Mouse (Mus musculus) left cerebral cortex, adult 9 months (tissue): ENCODE measurements around the gene Lgals9.
"Not testable (repeated sequence)": the region's sequence is repeated elsewhere in the genome, so short reads cannot be mapped to it uniquely, and the experiment has no call there.

ENCODE experiments used
- DNase-seq, 2 experiments: peaks; one replicate each; pipeline ENCODE4 v3.0.0; 2022; ENCODE audit warnings: low spot score in 2 of 2

Gene Lgals9

DNA sequence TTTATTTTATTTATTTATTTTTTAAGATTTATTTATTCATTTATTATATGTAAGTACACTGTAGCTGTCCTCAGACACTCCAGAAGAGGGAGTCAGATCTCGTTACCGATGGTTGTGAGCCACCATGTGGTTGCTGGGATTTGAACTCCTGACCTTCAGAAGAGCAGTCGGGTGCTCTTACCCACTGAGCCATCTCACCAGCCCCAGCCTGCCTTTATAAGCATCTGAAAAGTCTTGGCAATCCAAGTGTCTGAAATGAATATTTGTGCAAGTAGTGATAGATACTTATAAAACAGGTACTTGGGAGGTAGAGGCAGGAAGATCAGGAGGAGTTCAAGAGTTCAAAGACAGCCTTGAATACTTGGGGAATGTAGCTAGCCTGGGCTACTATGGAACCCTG, 22.6 kb upstream of the Lgals9 start:
- DNase-seq, result not testable (repeated sequence)

DNA sequence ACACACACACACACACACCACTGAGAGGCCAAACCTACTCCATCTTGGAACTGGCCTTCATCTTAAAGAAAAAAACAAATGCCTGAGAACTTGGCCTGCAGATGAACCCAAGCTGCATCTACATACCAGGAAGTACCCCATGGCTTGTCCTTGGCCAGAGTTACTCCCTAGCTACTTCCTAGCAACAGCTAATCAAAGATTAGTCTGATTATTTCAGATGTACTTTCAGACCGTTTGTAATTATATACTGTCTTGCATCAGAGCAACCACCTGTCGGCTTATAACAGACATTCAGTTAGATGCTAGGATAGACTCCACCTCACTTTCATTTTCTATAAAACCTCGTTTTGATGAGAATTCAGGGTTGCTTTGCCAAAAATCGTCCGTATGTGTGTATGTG, 21.7 kb upstream of the Lgals9 start:
- no peak for DNase-seq

DNA sequence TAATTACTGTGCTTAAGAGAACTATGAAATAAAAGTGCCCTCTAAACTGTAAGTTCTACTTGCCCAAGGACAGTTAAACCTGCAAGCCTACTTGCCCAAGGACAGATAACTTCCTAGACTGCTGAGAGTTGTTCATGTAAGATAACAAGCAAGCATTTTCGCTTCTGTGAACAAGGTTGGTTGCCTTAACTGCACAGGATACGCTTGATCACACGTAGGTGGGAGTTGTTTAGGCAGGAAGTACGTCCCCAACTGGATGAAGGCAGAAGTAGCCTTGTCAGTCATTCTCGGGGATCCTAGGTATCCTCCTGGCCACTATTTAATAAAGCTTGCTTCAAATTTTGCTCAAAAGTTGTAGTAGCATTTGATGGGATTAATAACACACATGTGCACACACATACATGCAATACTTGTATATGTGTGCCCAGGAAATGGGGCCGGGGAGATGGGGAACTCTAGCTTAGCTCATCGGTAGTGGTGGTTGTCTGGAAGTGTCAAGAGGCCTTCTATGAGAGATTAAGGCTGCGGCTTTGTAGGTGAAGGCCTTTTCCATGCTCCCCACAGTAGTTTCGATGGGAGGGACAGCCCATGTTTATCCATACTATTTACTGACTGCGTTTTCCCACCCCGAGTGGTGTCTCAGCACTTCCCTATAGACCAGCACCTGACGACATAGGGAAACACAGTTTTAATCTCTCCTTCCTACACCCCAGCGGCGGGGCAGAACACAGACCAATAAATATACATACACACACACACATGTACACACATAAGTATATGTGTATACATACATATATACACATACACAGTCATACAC, 21.0 kb upstream of the Lgals9 start:
- no peak for DNase-seq

DNA sequence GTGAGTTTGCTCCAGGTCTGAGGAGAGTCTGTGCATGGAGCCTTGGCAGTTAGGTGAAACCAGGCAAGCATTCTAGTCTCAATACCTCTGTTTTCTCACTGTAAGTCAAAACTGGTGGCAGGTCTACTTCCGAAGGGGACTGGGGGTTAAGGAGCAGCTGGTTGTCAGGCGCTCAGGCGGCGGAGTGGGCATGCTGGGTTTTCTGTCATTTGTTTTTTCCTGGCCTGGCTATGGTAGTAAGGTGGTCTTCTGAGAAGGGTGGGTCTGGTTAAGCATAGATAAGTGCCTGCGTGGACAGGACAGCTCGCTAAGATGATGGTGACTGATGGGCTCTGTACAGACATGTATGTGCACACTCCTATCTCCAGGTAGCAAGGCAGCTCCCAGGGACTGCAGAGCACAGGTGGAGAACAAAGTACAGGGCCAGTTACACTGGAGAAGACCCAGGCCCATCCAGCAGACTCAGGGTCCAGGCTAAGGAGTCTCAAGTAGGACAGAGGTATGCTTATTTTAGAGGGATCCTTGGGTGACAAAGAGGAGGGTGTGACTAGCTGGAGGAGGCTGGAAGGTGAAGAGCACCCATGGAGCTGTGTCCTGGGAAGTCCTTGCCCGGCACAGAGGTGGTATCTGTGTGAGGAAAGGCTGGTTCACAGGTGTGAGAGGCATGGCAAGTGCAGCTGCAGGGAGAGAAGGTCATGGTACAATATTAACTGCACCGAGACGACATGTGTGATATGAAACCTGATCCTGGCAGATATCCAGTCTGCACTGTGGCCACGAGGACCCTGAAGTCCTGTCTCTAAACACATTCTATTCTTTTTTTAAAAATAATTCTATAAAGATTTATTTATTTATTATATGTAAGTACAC, 19.3 kb upstream of the Lgals9 start:
- no peak for DNase-seq

DNA sequence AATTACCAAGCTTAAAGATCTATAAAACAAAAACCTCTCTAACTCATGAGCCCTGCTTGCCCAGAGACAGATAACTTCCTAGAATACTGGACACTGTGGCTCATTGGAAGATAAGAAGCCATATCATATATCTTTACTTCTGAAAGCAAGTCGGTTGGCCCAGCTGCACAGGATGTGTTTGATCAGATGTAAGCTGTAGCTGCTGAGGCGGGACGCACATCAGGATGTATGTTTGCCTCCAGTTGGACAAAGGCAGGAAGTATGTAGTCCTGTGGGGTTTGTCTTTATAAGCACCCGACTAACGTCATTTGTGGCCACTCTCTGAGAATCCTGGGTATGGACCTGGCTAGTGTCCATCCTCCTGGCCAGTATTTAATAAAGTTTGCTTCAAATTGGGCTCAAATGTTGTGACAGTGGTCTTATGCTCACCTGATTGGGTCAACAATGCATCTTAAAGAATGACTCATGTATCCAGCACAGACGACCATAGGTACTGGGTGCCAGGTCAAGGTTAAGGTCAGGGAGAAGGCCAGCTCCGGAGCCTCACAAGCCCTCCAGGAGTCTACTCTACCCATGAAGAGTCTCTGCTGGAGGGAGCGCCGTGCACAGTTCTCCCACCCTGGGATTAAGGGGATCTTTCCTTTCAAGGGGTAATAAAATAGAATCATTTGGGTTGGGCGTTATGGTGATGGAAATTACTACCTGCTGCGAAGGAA, 18.5 kb upstream of the Lgals9 start:
- no peak for DNase-seq

DNA sequence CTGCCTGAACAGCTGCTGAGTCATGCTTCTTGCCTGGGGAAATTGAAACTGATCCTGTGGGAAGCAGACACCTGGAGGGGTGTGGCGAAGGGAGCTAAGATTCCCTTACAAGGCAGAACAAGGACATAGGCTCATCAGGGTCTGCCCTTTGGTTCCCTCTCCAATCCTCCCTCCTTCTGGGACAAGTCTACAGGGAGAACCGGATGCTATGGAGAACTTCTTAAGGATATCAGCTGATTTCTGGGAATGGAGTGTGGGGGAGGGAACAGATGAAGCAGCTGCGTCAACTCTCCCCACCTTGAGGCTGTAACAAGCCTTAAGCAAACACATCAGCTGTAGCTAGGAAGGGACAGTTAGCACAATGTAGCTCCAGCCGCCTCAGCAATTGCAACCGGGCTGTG, 17.8 kb upstream of the Lgals9 start:
- DNase-seq, result no peak

DNA sequence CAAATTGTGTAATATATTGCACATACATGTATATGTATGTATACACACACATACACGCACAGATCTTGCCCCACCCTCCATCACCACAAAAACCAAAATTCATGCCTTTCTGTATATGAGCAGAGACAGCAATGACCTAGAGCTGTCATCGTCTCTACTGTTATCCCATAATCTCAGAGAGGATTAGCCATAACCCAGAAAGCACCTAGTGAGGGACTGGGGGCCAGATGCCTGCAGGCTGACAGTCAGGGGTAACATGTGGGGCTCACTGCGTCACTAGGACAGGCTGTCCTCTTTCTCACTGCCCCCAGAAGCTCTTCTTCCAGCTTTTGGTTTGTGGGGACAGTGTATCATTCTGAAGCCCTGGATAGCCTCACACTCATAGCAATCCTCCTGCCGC, 17.1 kb upstream of the Lgals9 start:
- DNase-seq, result no peak

DNA sequence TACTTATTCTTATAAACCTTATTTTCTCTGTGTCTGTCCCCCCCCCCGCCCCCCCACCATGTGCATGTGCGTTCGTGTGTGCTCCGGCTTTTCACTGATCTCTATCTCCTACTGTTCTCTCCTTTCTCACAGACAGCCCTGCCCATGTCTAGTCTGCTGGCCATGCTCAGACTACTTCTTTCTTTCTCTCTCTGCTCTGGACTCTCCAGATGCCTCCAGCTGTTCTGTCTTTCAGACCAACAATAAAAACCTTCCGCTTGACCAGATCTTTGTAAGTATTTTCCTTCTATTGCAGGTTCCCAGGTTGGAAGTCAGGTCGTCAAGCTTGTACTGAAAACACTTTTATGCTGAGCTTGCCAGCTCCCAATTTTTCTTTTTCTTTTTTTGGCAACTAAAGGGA, 14.4 kb upstream of the Lgals9 start:
- no peak for DNase-seq

DNA sequence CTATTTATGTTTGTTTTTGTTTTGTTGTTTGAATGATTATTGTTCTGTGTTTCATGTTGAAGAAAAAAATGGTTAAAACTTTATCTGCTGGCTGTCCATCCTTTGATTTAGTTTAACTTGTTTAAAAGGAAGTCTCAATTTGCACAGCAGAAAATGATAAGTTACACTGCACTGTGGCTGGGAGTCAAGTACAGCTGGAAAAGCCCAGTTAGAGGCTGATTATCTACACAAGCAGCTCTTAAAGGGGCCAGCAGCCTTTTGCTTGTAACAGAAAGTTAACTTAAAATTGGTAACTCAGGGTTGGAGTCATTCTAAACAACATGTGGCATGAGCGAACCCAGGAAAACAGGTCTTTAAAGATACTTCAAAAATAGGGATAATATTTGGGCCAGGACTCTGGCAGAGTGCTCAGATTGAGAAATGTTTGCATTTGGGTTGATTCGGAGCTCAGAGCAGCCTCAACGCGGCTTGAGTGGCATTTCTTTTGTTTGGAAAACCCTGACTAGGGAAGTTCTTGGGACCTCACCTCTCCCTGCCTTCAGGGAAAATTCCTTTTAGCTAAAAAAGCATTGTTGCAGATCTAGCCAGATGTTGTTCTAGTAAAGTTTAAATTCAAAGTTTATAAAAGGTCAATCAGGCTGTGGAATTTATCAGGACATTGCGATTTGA, 6.3 kb upstream of the Lgals9 start:
- not testable (repeated sequence) for DNase-seq

DNA sequence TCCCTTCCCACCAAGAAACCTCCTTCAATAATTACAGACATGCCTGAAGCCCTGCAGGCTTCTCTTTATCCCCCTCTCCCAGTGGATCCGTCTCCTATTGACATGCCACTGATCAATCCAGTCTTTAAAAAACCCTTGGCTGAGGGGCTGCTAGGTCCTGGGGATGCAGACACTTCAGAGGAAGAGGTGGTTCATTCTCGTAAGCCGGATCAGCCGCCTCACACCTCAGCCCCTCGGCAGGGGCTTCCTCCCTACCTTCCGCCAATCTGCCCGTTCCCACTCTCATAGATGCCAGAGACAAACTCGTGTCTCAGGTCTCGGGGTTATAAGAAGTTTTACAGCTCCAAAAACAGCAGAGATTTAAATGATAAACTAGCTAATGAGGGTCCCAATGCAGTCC, 5.3 kb upstream of the Lgals9 start:
- DNase-seq, result no peak

DNA sequence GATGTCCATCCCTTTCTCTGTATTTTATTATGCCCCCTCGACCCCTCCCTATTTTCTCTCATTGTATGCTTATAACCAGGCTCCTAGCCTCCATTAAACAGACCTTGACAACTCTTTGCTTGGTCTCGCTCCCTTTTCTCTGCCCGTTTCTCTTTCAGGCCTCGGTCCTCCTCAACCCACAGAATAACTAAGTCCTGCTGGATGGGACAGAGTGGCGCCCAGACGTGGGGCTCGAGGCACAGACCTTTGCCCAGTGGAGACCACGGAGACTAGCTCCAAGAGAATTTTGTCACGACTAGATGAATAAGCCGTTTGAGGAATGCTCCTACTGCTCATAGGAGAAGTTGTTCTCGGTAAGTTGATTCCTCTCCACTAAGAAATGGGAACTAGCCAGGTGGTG, 4.5 kb upstream of the Lgals9 start:
- DNase-seq, result not testable (repeated sequence)

DNA sequence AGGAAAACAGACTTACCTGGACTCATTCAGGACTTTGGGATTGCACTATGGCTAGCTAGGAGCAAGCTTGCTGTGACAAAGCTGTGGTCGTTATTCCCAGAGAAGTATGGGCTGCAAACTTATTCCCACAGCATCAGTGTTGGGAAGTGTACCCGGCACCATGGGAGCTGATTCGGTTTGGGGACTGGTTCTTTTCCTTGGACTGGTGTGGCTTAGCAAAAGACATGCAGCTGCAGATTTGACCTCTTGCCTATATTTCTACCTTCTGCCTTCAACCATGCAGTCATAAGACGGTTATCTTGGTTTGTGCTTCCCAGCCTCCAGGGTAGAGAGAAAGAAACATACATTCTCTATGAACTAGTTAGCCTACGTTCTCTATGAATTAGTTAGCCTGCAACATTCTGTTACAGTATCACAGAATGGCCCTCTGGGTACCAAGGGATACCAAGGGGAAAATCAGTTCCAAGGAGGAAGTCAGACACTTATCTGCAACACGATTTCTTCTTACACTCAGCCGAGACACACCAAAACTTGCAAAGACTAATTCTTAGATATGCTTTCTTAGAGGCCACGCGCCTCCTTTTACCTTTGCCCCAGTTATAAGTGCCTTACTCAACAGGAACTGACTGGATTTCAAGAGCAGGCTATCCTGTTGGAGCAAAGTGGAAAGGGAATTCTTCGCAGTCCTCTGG, 1.7 kb upstream of the Lgals9 start:
- DNase-seq, result no peak

DNA sequence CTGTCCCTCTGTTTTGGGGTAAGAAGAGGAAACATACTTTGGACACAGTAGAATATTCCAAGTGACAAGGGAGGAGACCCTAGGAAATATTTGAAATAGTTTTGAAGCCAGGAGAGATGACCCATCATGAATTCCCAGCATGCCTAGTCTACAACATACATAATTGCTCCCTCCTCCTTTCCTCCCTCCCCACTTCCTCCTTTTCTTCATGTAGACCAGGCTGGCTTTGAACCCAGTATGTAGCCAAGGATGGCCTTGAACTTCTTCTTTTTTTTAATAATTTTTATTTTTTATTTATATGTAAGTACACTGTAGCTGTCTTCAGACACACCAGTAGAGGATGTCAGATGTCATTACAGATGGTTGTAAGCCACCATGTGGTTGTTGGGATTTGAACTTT, 759 bp upstream of the Lgals9 start:
- no peak for DNase-seq

DNA sequence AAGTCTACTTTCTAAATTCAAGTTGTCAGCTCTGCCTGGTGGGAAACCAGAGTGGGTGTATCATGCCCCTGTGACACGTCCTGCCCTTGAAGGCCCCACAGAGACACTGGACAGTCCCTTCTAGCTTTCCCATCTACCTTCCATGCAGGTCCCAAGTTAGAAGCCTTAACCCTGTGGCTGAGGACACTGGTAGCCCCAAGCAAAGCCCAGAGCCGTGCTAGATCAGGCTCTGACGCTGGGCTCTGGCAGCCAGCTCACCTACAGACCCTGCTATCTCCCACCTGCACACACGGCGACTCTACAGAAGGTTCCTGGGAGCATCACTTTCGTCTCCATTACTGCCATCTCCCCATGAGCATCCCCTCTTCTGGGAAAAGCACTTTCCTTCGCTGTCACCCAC, 1.2 kb downstream of the Lgals9 start:
- no peak for DNase-seq

DNA sequence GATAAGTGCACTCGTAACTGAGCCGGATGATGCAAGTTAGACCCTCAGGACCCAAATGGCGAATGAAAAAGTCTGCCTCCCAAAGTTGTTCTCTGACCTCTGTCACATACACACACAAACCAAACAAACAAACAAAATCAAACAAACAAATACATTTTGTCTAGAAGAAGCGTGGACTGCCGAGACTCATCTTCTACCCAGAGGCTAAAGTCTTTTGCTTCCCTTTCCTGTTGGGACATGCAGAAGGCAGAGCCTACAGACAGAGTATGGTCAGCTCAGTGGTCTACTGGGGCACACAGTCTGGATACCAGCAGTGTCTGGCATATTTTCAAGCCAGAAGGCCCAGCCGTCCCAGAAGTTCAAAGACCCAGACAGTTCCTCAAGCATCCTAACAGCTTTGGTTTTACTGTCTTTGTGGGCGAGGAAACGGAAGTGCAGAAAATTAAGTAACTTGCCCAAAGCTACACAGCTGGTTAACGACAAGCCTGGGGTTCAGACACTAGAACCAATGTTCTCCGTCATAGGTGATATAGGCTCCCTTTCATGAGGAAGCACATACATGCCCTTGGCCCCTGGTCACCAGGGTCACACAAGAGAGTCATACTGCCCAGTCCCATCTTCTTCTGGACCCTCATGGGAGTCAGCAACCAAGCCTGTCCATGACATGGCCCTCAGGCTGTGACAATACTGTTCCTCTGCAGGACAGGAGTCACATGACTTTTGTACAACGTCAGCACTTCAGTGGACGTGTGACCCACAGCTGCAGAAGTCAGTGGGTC, 2.0 kb downstream of the Lgals9 start:
- peak in 1 of 2 experiments; percentile 8 for DNase-seq

DNA sequence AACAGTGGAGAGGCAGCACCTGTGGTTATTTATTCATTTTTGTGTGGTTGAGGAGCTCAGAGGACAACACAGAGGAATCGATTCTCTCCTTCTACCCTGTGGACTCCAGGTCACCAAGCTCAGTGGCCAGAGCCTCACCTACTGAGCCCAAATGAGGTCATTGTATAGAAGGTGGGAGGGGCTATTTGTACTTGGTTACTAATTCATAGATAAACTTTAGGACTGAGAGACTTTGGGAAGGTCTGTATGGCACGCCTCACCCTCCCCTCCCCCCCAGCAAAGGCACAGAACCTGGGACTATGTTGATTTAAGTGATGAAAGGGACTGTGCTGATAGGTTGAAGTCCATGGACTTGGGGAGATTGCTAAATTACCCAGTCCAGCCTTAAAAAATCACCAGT, 2.7 kb downstream of the Lgals9 start:
- DNase-seq, result no peak

DNA sequence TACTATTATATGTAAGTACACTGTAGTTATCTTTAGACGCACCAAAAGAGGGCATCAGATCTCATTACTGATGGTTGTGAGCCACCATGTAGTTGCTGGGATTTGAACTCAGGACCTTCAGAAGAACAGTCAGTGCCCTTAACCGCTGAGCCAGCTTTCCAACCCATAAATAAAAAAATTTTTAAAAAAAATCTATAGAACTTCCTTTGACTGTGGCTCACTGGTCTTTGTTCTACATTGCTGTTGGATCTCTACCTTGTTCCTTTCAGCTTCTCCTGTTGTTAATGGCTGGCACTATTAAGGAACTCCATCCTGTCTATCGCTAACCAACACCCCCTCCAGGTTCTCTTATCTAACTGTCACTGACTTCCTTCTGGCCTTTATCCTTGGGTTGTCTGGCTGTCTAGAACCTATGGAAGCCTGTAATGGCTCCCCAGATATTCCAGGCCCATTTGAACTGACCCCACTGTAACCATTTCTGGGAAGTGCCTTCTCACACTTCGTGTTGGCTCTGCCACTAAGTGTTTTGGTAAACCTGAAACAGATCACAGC, 4.6 kb downstream of the Lgals9 start:
- no peak for DNase-seq

DNA sequence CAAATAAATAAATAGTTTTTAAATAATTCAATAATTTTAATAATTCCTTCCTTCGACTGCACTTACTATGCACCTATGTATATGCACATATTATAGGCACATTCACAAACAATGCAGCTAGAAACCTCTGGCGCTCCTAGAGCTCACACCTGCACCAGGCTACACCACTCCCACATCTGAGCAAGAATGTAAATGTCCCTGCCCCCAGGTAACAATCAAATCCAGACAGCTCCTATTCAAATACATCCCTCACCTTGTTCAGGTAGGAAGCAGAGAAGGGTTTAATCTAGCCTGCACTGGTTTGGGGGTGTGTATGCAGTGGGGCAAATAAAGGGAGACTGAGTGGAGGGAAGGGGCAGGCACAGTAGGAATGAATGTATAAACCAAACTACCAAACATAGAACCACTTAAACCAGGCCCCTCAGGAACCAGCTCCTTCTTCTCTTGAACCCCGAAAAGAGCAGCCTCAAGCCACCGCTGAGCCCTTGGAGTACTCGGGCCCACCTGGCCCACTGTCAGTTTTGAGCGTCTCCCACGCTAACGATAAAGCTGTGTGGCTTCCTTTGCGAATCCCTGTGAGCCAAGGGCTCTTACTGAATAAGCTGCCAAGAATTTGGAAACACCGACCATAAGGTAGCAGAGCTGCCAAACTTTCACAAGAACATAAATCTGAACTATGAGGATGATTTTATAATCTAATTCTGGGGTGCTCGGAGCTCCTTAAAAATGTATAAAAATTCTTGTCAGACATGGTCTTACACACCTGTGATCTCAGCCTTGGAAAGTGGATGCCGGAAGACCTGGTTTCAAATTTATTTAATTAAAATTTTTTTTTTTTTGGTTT, 6.3 kb downstream of the Lgals9 start:
- peak in 1 of 2 experiments; percentile 14 for DNase-seq
